Mouse (Mus musculus) ovary, adult 18-20 months (tissue): ENCODE measurements around the gene Oasl1.
A peak's percentile ranks its signal among the peaks of the same experiment; 100 is the strongest.
"Not testable (repeated sequence)": the region's sequence is repeated elsewhere in the genome, so short reads cannot be mapped to it uniquely, and the experiment has no call there.

ENCODE experiments used
- DNase-seq: peaks from one replicate; pipeline ENCODE4 v3.0.0; 2022; ENCODE audit warnings: low spot score, mixed read lengths

Oasl1 gene

GRCm38 (mm10) chr5:114922998-114923473 lies at the start of gene Oasl1:
Gene Oasl1, plus strand, starts transcription at chr5:114923240.
- DNase-seq, result peak; percentile 30

- DNase-seq, result no peak
These were observed 47.2 kb upstream of the Oasl1 start for GRCm38 (mm10) chr5:114875858-114876257.

- DNase-seq, result no peak
These were observed 46.7 kb upstream of the Oasl1 start for GRCm38 (mm10) chr5:114876331-114876730.

- no peak for DNase-seq
These were observed 45.6 kb upstream of the Oasl1 start for GRCm38 (mm10) chr5:114877487-114877886.

GRCm38 (mm10) chr5:114879399-114879798 lies 43.6 kb upstream of the Oasl1 start:
- DNase-seq, result no peak

- DNase-seq, result not testable (repeated sequence)
These were observed 40.7 kb upstream of the Oasl1 start for GRCm38 (mm10) chr5:114882319-114882718.

- no peak for DNase-seq
These were observed 40.0 kb upstream of the Oasl1 start for GRCm38 (mm10) chr5:114883022-114883421.

GRCm38 (mm10) chr5:114886801-114887200 lies 36.2 kb upstream of the Oasl1 start:
- no peak for DNase-seq

GRCm38 (mm10) chr5:114888995-114889394 lies 34.0 kb upstream of the Oasl1 start:
- no peak for DNase-seq

- no peak for DNase-seq
These were observed 27.5 kb upstream of the Oasl1 start for GRCm38 (mm10) chr5:114895542-114895941.

- DNase-seq, result no peak
These were observed 26.2 kb upstream of the Oasl1 start, which contains the start of gene Oasl2 for GRCm38 (mm10) chr5:114896688-114897373. Gene Oasl2, plus strand, starts transcription at chr5:114896936.

- DNase-seq, result no peak
These were observed 25.7 kb upstream of the Oasl1 start for GRCm38 (mm10) chr5:114897374-114897793.

- no peak for DNase-seq
These were observed 24.2 kb upstream of the Oasl1 start for GRCm38 (mm10) chr5:114898857-114899256.

GRCm38 (mm10) chr5:114902413-114902812 lies 20.6 kb upstream of the Oasl1 start:
- DNase-seq, result no peak

GRCm38 (mm10) chr5:114908598-114909305 lies 14.3 kb upstream of the Oasl1 start:
- no peak for DNase-seq

GRCm38 (mm10) chr5:114913686-114914085 lies 9.4 kb upstream of the Oasl1 start:
- DNase-seq, result no peak

GRCm38 (mm10) chr5:114914855-114915254 lies 8.2 kb upstream of the Oasl1 start:
- DNase-seq, result no peak

- DNase-seq, result no peak
These were observed 7.2 kb upstream of the Oasl1 start for GRCm38 (mm10) chr5:114915854-114916253.

- no peak for DNase-seq
These were observed 6.3 kb upstream of the Oasl1 start for GRCm38 (mm10) chr5:114916777-114917176.

- DNase-seq, result not testable (repeated sequence)
These were observed 5.7 kb upstream of the Oasl1 start for GRCm38 (mm10) chr5:114917357-114917756.

- DNase-seq, result no peak
These were observed 1.3 kb upstream of the Oasl1 start for GRCm38 (mm10) chr5:114921551-114922365.

GRCm38 (mm10) chr5:114922366-114922731 lies 691 bp upstream of the Oasl1 start:
- DNase-seq, result no peak
